Mouse (Mus musculus): ENCODE results near the gene Tcirg1. TPM values are rescaled to one million over a fixed set of nuclear protein-coding genes. Genes with fewer than 3 reads are reported as not detected.
A peak's percentile ranks its signal among the peaks of the same experiment; 100 is the strongest.

The Tcirg1 gene
- polyA plus RNA-seq, 1 experiment from 2014 or later, result 25.1 TPM

- H3K36me3 ChIP-seq, result peaks cover 11% of the 10 kb centered on the region
- no peak overlapping the region for H3K9ac ChIP-seq
- H3K27ac ChIP-seq (replicated peaks), result no peak overlapping the region
- no peak overlapping the region for H3K4me3 ChIP-seq
- no peaks in the 10 kb centered on the region for H3K9me3 ChIP-seq
- WGBS, result 49% methylated on average over 4 of the region's 4 CpGs
- no peaks in the 10 kb centered on the region for H3K27me3 ChIP-seq (replicated peaks)
- no peak for ATAC-seq (ENCODE audit: extremely low read depth, insufficient number of reproducible peaks, low FRiP score, low TSS enrichment)
- H3K4me2 ChIP-seq, result no peak overlapping the region
- H3K4me1 ChIP-seq, result peaks cover 17% of the 10 kb centered on the region
These were observed 34.6 kb downstream of the Tcirg1 start for GRCm38 (mm10) chr19:3872373-3872772.

- Histone ChIP-seq H3K27me3 (replicated peaks) (no peaks in the 10 kb centered on the region), H3K4me3 (no peak overlapping the region), H3K4me2 (no peak overlapping the region), H3K27ac (replicated peaks) (no peak overlapping the region), H3K36me3 (peaks cover 7% of the 10 kb centered on the region; the same call in 1 of the 2 replicates), H3K9ac (no peak overlapping the region), H3K9me3 (no peaks in the 10 kb centered on the region), H3K4me1 (peaks cover 17% of the 10 kb centered on the region)
- no peak for ATAC-seq (ENCODE audit: extremely low read depth, insufficient number of reproducible peaks, low FRiP score, low TSS enrichment)
These were observed 35.5 kb downstream of the Tcirg1 start for GRCm38 (mm10) chr19:3871468-3871867.

GRCm38 (mm10) chr19:3868290-3868689, 38.6 kb downstream of the Tcirg1 start:
- no peak overlapping the region for H3K4me2 ChIP-seq
- no peak overlapping the region for H3K4me3 ChIP-seq
- H3K9ac ChIP-seq, result no peak overlapping the region
- peaks cover 19% of the 10 kb centered on the region for H3K36me3 ChIP-seq
- H3K27ac ChIP-seq (replicated peaks), result peak overlapping the region; percentile 61
- peaks cover 17% of the 10 kb centered on the region for H3K4me1 ChIP-seq
- no peak for ATAC-seq (ENCODE audit: extremely low read depth, insufficient number of reproducible peaks, low FRiP score, low TSS enrichment)
- 82% methylated on average over 1 of the region's 1 CpGs for WGBS
- H3K27me3 ChIP-seq (replicated peaks), result no peaks in the 10 kb centered on the region
- H3K9me3 ChIP-seq, result no peaks in the 10 kb centered on the region

- ATAC-seq (ENCODE audit: extremely low read depth, insufficient number of reproducible peaks, low FRiP score, low TSS enrichment), result no peak
- no peak overlapping the region for H3K9ac ChIP-seq
- no peak overlapping the region for H3K27ac ChIP-seq (replicated peaks)
- H3K4me3 ChIP-seq, result no peak overlapping the region
- WGBS, result 76% methylated on average over 2 of the region's 2 CpGs
- H3K9me3 ChIP-seq, result no peaks in the 10 kb centered on the region
- no peaks in the 10 kb centered on the region for H3K27me3 ChIP-seq (replicated peaks)
- peaks cover 12% of the 10 kb centered on the region for H3K4me1 ChIP-seq
- H3K36me3 ChIP-seq, result peaks cover 22% of the 10 kb centered on the region
- no peak overlapping the region for H3K4me2 ChIP-seq
These were observed 42.0 kb downstream of the Tcirg1 start for GRCm38 (mm10) chr19:3864960-3865359.

GRCm38 (mm10) chr19:3862713-3863112, 44.2 kb downstream of the Tcirg1 start:
- Histone ChIP-seq H3K4me3 (no peak overlapping the region), H3K27me3 (replicated peaks) (no peaks in the 10 kb centered on the region), H3K9ac (no peak overlapping the region), H3K4me2 (no peak overlapping the region), H3K4me1 (peaks cover 10% of the 10 kb centered on the region; the same call in 1 of the 2 replicates), H3K9me3 (no peaks in the 10 kb centered on the region), H3K36me3 (peaks cover 22% of the 10 kb centered on the region), H3K27ac (replicated peaks) (no peak overlapping the region)
- no peak for ATAC-seq (ENCODE audit: extremely low read depth, insufficient number of reproducible peaks, low FRiP score, low TSS enrichment)
- WGBS, result 50% methylated on average over 2 of the region's 2 CpGs

GRCm38 (mm10) chr19:3857220-3857619, 49.7 kb downstream of the Tcirg1 start:
- H3K4me2 ChIP-seq, result no peak overlapping the region
- H3K9me3 ChIP-seq, result no peaks in the 10 kb centered on the region
- WGBS, result 78% methylated on average over 3 of the region's 3 CpGs
- peaks cover 3% of the 10 kb centered on the region; the same call in 1 of the 2 replicates for H3K36me3 ChIP-seq
- no peak overlapping the region for H3K27ac ChIP-seq (replicated peaks)
- no peak overlapping the region for H3K4me3 ChIP-seq
- H3K4me1 ChIP-seq, result peaks cover 34% of the 10 kb centered on the region
- H3K9ac ChIP-seq, result no peak overlapping the region
- H3K27me3 ChIP-seq (replicated peaks), result no peaks in the 10 kb centered on the region
- no peak for ATAC-seq (ENCODE audit: extremely low read depth, insufficient number of reproducible peaks, low FRiP score, low TSS enrichment)

- whole genome bisulfite sequencing, result 32% methylated on average over 4 of the region's 4 CpGs
- Histone ChIP-seq H3K4me2 (peak overlapping the region; percentile 13; the same call in 1 of the 2 replicates), H3K36me3 (no peaks in the 10 kb centered on the region; the same call in 1 of the 2 replicates), H3K27ac (replicated peaks) (peak overlapping the region; percentile 17; the same call in 1 of the 2 replicates), H3K9me3 (no peaks in the 10 kb centered on the region), H3K4me1 (peaks cover 41% of the 10 kb centered on the region), H3K27me3 (replicated peaks) (no peaks in the 10 kb centered on the region), H3K9ac (peak overlapping the region; percentile 54; the same call in 1 of the 2 replicates), H3K4me3 (no peak overlapping the region)
- no peak for ATAC-seq (ENCODE audit: extremely low read depth, insufficient number of reproducible peaks, low FRiP score, low TSS enrichment)
These were observed 51.3 kb downstream of the Tcirg1 start for GRCm38 (mm10) chr19:3855601-3856000.

- Histone ChIP-seq H3K9ac (no peak overlapping the region), H3K4me3 (no peak overlapping the region), H3K9me3 (no peaks in the 10 kb centered on the region), H3K4me2 (no peak overlapping the region), H3K27ac (replicated peaks) (peak overlapping the region; percentile 17; the same call in 1 of the 2 replicates), H3K36me3 (no peaks in the 10 kb centered on the region), H3K27me3 (replicated peaks) (no peaks in the 10 kb centered on the region), H3K4me1 (peaks cover 45% of the 10 kb centered on the region)
- WGBS, result 73% methylated on average over 6 of the region's 6 CpGs
- no peak for ATAC-seq (ENCODE audit: extremely low read depth, insufficient number of reproducible peaks, low FRiP score, low TSS enrichment)
These were observed 51.8 kb downstream of the Tcirg1 start for GRCm38 (mm10) chr19:3855091-3855490.

GRCm38 (mm10) chr19:3853891-3854290, 53.0 kb downstream of the Tcirg1 start:
- 94% methylated on average over 1 of the region's 1 CpGs for WGBS
- H3K27me3 ChIP-seq (replicated peaks), result no peaks in the 10 kb centered on the region
- H3K9me3 ChIP-seq, result no peaks in the 10 kb centered on the region
- H3K4me1 ChIP-seq, result peaks cover 49% of the 10 kb centered on the region
- H3K4me2 ChIP-seq, result 0 out of 2 replicates have a peak overlapping the region, but pooled peaks have one; percentile 85
- no peaks in the 10 kb centered on the region for H3K36me3 ChIP-seq
- no peak overlapping the region for H3K4me3 ChIP-seq
- no peak for ATAC-seq (ENCODE audit: extremely low read depth, insufficient number of reproducible peaks, low FRiP score, low TSS enrichment)
- no peak overlapping the region for H3K27ac ChIP-seq (replicated peaks)
- H3K9ac ChIP-seq, result no peak overlapping the region

GRCm38 (mm10) chr19:3853121-3853520, 53.8 kb downstream of the Tcirg1 start:
- H3K9me3 ChIP-seq, result no peaks in the 10 kb centered on the region
- peaks cover 49% of the 10 kb centered on the region for H3K4me1 ChIP-seq
- no peaks in the 10 kb centered on the region for H3K36me3 ChIP-seq
- WGBS, result 89% methylated on average over 10 of the region's 10 CpGs
- H3K27me3 ChIP-seq (replicated peaks), result no peaks in the 10 kb centered on the region
- no peak for ATAC-seq (ENCODE audit: extremely low read depth, insufficient number of reproducible peaks, low FRiP score, low TSS enrichment)
- H3K4me2 ChIP-seq, result peak overlapping the region; percentile 85
- peak overlapping the region; percentile 89 for H3K4me3 ChIP-seq
- no peak overlapping the region for H3K27ac ChIP-seq (replicated peaks)
- H3K9ac ChIP-seq, result no peak overlapping the region

GRCm38 (mm10) chr19:3851979-3852681, 54.8 kb downstream of the Tcirg1 start:
- Histone ChIP-seq H3K9ac (peak overlapping the region; percentile 93), H3K36me3 (no peaks in the 10 kb centered on the region), H3K4me1 (peaks cover 46% of the 10 kb centered on the region), H3K4me2 (peak overlapping the region; percentile 85), H3K9me3 (no peaks in the 10 kb centered on the region), H3K27me3 (replicated peaks) (no peaks in the 10 kb centered on the region), H3K4me3 (peak overlapping the region; percentile 89), H3K27ac (replicated peaks) (peak overlapping the region; percentile 97)
- peak; percentile 13; the same call in 1 of the 2 replicates for ATAC-seq (ENCODE audit: extremely low read depth, insufficient number of reproducible peaks, low FRiP score, low TSS enrichment)
- under 1% methylated on average over 61 of the region's 74 CpGs for WGBS

GRCm38 (mm10) chr19:3851502-3851962, 55.4 kb downstream of the Tcirg1 start, which contains the start of gene Chka:
Chka (plus strand) TSS chr19:3851773.
- peaks cover 46% of the 10 kb centered on the region for H3K4me1 ChIP-seq
- H3K27me3 ChIP-seq (replicated peaks), result no peaks in the 10 kb centered on the region
- H3K36me3 ChIP-seq, result no peaks in the 10 kb centered on the region
- H3K9ac ChIP-seq, result peak within 1 kb of the TSS; percentile 93
- under 1% methylated on average over 54 of the region's 54 CpGs for WGBS
- peak within 1 kb of the TSS; percentile 89 for H3K4me3 ChIP-seq
- H3K9me3 ChIP-seq, result no peaks in the 10 kb centered on the region
- ATAC-seq (ENCODE audit: extremely low read depth, insufficient number of reproducible peaks, low FRiP score, low TSS enrichment), result peak; percentile 88
- peak within 1 kb of the TSS; percentile 85 for H3K4me2 ChIP-seq
- H3K27ac ChIP-seq (replicated peaks), result peak within 1 kb of the TSS; percentile 97
